In the genomic region with DNA sequence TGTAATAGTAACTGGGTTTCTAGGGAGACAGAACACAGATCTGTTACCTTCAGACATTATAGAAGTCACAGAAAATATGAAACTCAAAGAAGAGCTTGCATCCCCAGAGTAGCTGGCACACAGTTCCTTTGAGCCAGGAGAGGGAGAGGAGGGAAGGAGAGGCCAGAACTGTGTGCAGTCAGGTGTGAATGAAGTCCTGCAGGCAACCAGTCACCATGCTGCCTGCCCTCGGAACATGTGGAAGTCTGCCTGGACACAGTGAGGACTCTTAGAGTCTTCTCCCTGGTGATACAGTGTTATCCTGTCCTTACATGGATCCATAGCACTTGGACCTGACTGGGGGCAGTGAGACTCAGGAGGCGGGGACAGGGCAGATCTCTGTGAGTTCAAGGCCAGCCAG, we compare ENCODE assay signal across 23 mouse cellular contexts.
"Had no signal": no experiment of that assay in that cellular context is flagged by ENCODE, and none has a peak within 500 bp of the region (broad histone marks: within the 10 kb centered on the region; RNA-seq: fewer than 3 reads in every experiment).

No protein-coding gene starts in this region.

- H3K36me3 ChIP-seq: heart, embryonic 10.5 days; hindbrain, embryonic 13.5 days; hindbrain, embryonic 15.5 days; limb, embryonic 12.5 days; liver, embryonic 13.5 days; liver, embryonic 15.5 days had no signal

- H3K27me3 ChIP-seq: hindbrain, embryonic 13.5 days; hindbrain, embryonic 15.5 days; limb, embryonic 12.5 days; liver, embryonic 13.5 days; liver, embryonic 15.5 days had no signal

- H3K4me3 ChIP-seq: heart, embryonic 10.5 days; heart, embryonic 12.5 days; hindbrain, embryonic 13.5 days; hindbrain, embryonic 15.5 days; limb, embryonic 12.5 days; liver, embryonic 13.5 days; liver, embryonic 15.5 days had no signal

- H3K4me1 ChIP-seq: heart, embryonic 10.5 days; heart, embryonic 12.5 days; hindbrain, embryonic 15.5 days; limb, embryonic 12.5 days; liver, embryonic 13.5 days; liver, embryonic 15.5 days had no signal

- DNase-seq: gastrocnemius, postnatal 14 days; gastrocnemius, postnatal 36 days; heart, adult 18-20 months; heart, postnatal 10 days; heart, postnatal 36 days; kidney, adult 11 months; kidney, adult 8-10 months; kidney, postnatal 10 days; kidney, postnatal 25 days; layer of hippocampus, adult 9-11 months; layer of hippocampus, postnatal 36 days; left cerebral cortex, postnatal 4 days; liver; liver, embryonic 13.5 days had no signal

- H3K27ac ChIP-seq: heart, embryonic 10.5 days; hindbrain, embryonic 13.5 days; hindbrain, embryonic 15.5 days; hindbrain, postnatal 0 days; limb, embryonic 12.5 days; liver, embryonic 13.5 days; liver, embryonic 15.5 days had no signal

- H3K9me3 ChIP-seq: heart, embryonic 10.5 days; heart, embryonic 12.5 days; hindbrain, embryonic 13.5 days; hindbrain, embryonic 15.5 days; limb, embryonic 12.5 days; liver, embryonic 13.5 days; liver, embryonic 15.5 days had no signal

- H3K9ac ChIP-seq: heart, embryonic 12.5 days; hindbrain, embryonic 13.5 days; hindbrain, embryonic 15.5 days; limb, embryonic 12.5 days; liver, embryonic 13.5 days; liver, embryonic 15.5 days had no signal

- H3K4me2 ChIP-seq: heart, embryonic 12.5 days; hindbrain, embryonic 13.5 days; hindbrain, embryonic 15.5 days; limb, embryonic 12.5 days; liver, embryonic 11.5 days; liver, embryonic 13.5 days; liver, embryonic 15.5 days had no signal

- ATAC-seq: hindbrain, postnatal 0 days; intestine, embryonic 16.5 days had no signal
